Mouse (Mus musculus) thymus, adult 2 months (tissue): Measurements from ENCODE around the gene P2rx6.

Source experiments
- CTCF ChIP-seq: fragments of 200-500 bp; IDR thresholded peaks from 2 replicates; pipeline ENCODE4 v1.5.1; 2012; ENCODE audit warnings: mild to moderate bottlenecking, control low read depth, low read length, moderate library complexity, borderline replicate concordance; ENCODE audit not compliant: control insufficient read depth, poor library complexity, insufficient read depth; ENCODE audit errors: extremely low read depth
- POLR2A ChIP-seq: fragments of 200-500 bp; IDR thresholded peaks from 2 replicates; pipeline ENCODE4 v1.6.1; 2012; ENCODE audit warnings: mild to moderate bottlenecking, low read length, control low read depth, moderate library complexity; ENCODE audit not compliant: control insufficient read depth, poor library complexity, insufficient read depth; ENCODE audit errors: extremely low read depth

GRCm38 (mm10) chr16:17556907-17557306, 4.8 kb upstream of the P2rx6 start:
- TF ChIP-seq POLR2A = no peak
- no peak for TF ChIP-seq CTCF
